Mouse (Mus musculus) MEL (cell line): ENCODE measurements at regions not wholly inside any gene's neighbourhood (a gene's known extent, or its start where the extent isn't known, plus 50 kb on each side); places are given as distances from the start of the nearest gene placed in this dataset.

Experiments
- DNase-seq: peaks from one replicate; pipeline ENCODE4 v3.0.0; 2011; ENCODE audit warnings: low read depth, low spot score
- H3K27ac ChIP-seq: 2 replicates; pipeline ENCODE4 v1.5.1; 2012; ENCODE audit warnings: low read depth, mild to moderate bottlenecking, control low read depth, low read length, moderate library complexity; ENCODE audit not compliant: control insufficient read depth
- H3K27me3 ChIP-seq, 2 experiments: fragments of 150-350 bp in 1 of 2; sonication (generic) in 1 of 2; 2 replicates each; pipeline ENCODE4 v1.6.1; 2012; ENCODE audit warnings: low read length in 2 of 2, mild to moderate bottlenecking in 2 of 2, improper control_type of control experiment in 1 of 2, moderate library complexity in 1 of 2; ENCODE audit not compliant: insufficient read depth in 2 of 2, control insufficient read depth in 1 of 2
- H3K36me3 ChIP-seq, 2 experiments: 2 replicates each; pipeline ENCODE4 v1.6.1; 2012 to 2014; ENCODE audit warnings: low read length in 2 of 2, improper control_type of control experiment in 1 of 2, inconsistent platforms in 1 of 2, mild to moderate bottlenecking in 1 of 2; ENCODE audit not compliant: insufficient read depth in 2 of 2, control insufficient read depth in 1 of 2
- H3K4me1 ChIP-seq, 2 experiments: fragments of 150-350 bp in 1 of 2; sonication (generic) in 1 of 2; 2 replicates each; pipeline ENCODE4 v1.6.1; 2012; ENCODE audit warnings: low read length in 2 of 2, improper control_type of control experiment in 1 of 2, mild to moderate bottlenecking in 1 of 2; ENCODE audit not compliant: insufficient read depth in 2 of 2, control insufficient read depth in 1 of 2
- H3K4me3 ChIP-seq, 2 experiments: fragments of 150-350 bp in 1 of 2; sonication (generic) in 1 of 2; 2 replicates each; pipeline ENCODE4 v1.5.1; 2012; ENCODE audit warnings: low read depth in 2 of 2, low read length in 2 of 2, mild to moderate bottlenecking in 2 of 2, moderate library complexity in 2 of 2, control low read depth in 1 of 2, improper control_type of control experiment in 1 of 2; ENCODE audit not compliant: control insufficient read depth in 1 of 2, insufficient read depth in 1 of 2
- H3K79me2 ChIP-seq: 2 replicates; pipeline ENCODE4 v1.6.1; 2012; ENCODE audit warnings: mild to moderate bottlenecking, low read length, moderate library complexity; ENCODE audit not compliant: control insufficient read depth, poor library complexity, insufficient read depth
- H3K9ac ChIP-seq: 2 replicates; pipeline ENCODE4 v1.6.1; 2012; ENCODE audit warnings: low read depth, mild to moderate bottlenecking, control low read depth, low read length, moderate library complexity; ENCODE audit not compliant: control insufficient read depth, poor library complexity, severe bottlenecking
- H3K9me3 ChIP-seq: fragments of 150-350 bp; sonication (generic); replicated peaks from 2 replicates; pipeline ENCODE4 v1.6.1; 2012; ENCODE audit warnings: mild to moderate bottlenecking, low read length, improper control_type of control experiment, moderate library complexity; ENCODE audit not compliant: insufficient read depth
- CHD1 ChIP-seq: IDR thresholded peaks from 2 replicates; pipeline ENCODE4 v1.6.1; 2012; ENCODE audit warnings: low read depth, mild to moderate bottlenecking, inconsistent platforms, low read length, improper control_type of control experiment
- CHD2 ChIP-seq: IDR thresholded peaks from 2 replicates; pipeline ENCODE4 v1.6.1; 2011; ENCODE audit warnings: low read length, improper control_type of control experiment
- CTCF ChIP-seq, 3 experiments: IDR thresholded peaks in 2 of 3; conservative IDR thresholded peaks in 1 of 3; 2 replicates each; pipeline ENCODE4 v1.5.1; 2011 to 2012; ENCODE audit warnings: low read length in 3 of 3, low read depth in 2 of 3, mild to moderate bottlenecking in 2 of 3, improper control_type of control experiment in 1 of 3, inconsistent platforms in 1 of 3, mixed read lengths in 1 of 3, moderate library complexity in 1 of 3; ENCODE audit not compliant: control insufficient read depth in 1 of 3, insufficient read depth in 1 of 3, poor library complexity in 1 of 3, severe bottlenecking in 1 of 3
- ETS1 ChIP-seq: IDR thresholded peaks from 2 replicates; pipeline ENCODE4 v1.6.1; 2012; ENCODE audit warnings: low read depth, mild to moderate bottlenecking, inconsistent platforms, low read length, improper control_type of control experiment, moderate library complexity
- GATA1 ChIP-seq: IDR thresholded peaks from 2 replicates; pipeline ENCODE4 v1.6.1; 2011; ENCODE audit warnings: low read depth, low read length, improper control_type of control experiment
- HCFC1 ChIP-seq: IDR thresholded peaks from 2 replicates; pipeline ENCODE4 v1.6.1; 2012; ENCODE audit warnings: low read depth, mild to moderate bottlenecking, inconsistent platforms, low read length, improper control_type of control experiment, moderate library complexity
- JUND ChIP-seq: IDR thresholded peaks from 2 replicates; pipeline ENCODE4 v1.6.1; 2011; ENCODE audit warnings: low read depth, mild to moderate bottlenecking, improper control_type of control experiment, low read length
- MAX ChIP-seq: IDR thresholded peaks from 2 replicates; pipeline ENCODE4 v1.6.1; 2011; ENCODE audit warnings: low read length, improper control_type of control experiment
- MAZ ChIP-seq: IDR thresholded peaks from 2 replicates; pipeline ENCODE4 v1.6.1; 2012; ENCODE audit warnings: low read depth, mild to moderate bottlenecking, inconsistent platforms, low read length, improper control_type of control experiment
- MXI1 ChIP-seq: IDR thresholded peaks from 2 replicates; pipeline ENCODE4 v1.6.1; 2011; ENCODE audit warnings: mild to moderate bottlenecking, low read depth, low read length, improper control_type of control experiment
- NELFE ChIP-seq: IDR thresholded peaks from 2 replicates; pipeline ENCODE4 v1.6.1; 2011; ENCODE audit warnings: low read depth, low read length, improper control_type of control experiment
- POLR2AphosphoS2 ChIP-seq: IDR thresholded peaks from 2 replicates; pipeline ENCODE4 v1.6.1; 2011; ENCODE audit warnings: low read length, improper control_type of control experiment
- RCOR1 ChIP-seq: IDR thresholded peaks from 2 replicates; pipeline ENCODE4 v1.6.1; 2012; ENCODE audit warnings: low read depth, mild to moderate bottlenecking, inconsistent platforms, low read length, improper control_type of control experiment
- TCF12 ChIP-seq: IDR thresholded peaks from 2 replicates; pipeline ENCODE4 v1.6.1; 2014; ENCODE audit warnings: low read depth, mild to moderate bottlenecking, inconsistent platforms, low read length, improper control_type of control experiment, moderate library complexity
- UBTF ChIP-seq: IDR thresholded peaks from 2 replicates; pipeline ENCODE4 v1.6.1; 2012; ENCODE audit warnings: low read depth, mild to moderate bottlenecking, inconsistent platforms, low read length, improper control_type of control experiment, moderate library complexity, borderline replicate concordance; ENCODE audit not compliant: insufficient read depth
- USF1 ChIP-seq: IDR thresholded peaks from 2 replicates; pipeline ENCODE4 v1.6.1; 2014; ENCODE audit warnings: low read depth, mild to moderate bottlenecking, inconsistent platforms, low read length, improper control_type of control experiment, moderate library complexity

- no peaks in the 10 kb centered on the region for H3K9me3 ChIP-seq
- no peaks in the 10 kb centered on the region for H3K36me3 ChIP-seq
- TF ChIP-seq USF1 = no peak
- no peak for DNase-seq
- no peak overlapping the region for H3K27ac ChIP-seq
- H3K79me2 ChIP-seq = no peaks in the 10 kb centered on the region
- H3K4me3 ChIP-seq = no peak overlapping the region
- peaks cover 2 to 12% of the 10 kb centered on the region in 2 experiments; a peak in 3 of 4 replicates for H3K27me3 ChIP-seq
- H3K4me1 ChIP-seq = no peaks in the 10 kb centered on the region
- no peak overlapping the region for H3K9ac ChIP-seq
These were observed 99.6 kb upstream of the Fam241a start for GRCm38 (mm10) chr3:127995678-127996077.

- no peak for DNase-seq
- H3K9me3 ChIP-seq = no peaks in the 10 kb centered on the region
- H3K36me3 ChIP-seq = no peaks in the 10 kb centered on the region
- H3K4me1 ChIP-seq = no peaks in the 10 kb centered on the region
- TF ChIP-seq CTCF (IDR thresholded peaks at IDR 0.05 in 2 of 3, conservative IDR thresholded peaks at IDR 0.05 in 1 of 3; ENCODE audit: control insufficient read depth in 1 of 3, insufficient read depth in 1 of 3, low read depth in 2 of 3, low read length in 3 of 3, poor library complexity in 1 of 3, severe bottlenecking in 1 of 3) (no peak), RCOR1 (no peak), ETS1 (no peak), TCF12 (no peak), HCFC1 (no peak)
- no peak overlapping the region for H3K27ac ChIP-seq
- H3K79me2 ChIP-seq = no peaks in the 10 kb centered on the region
- H3K27me3 ChIP-seq = peaks cover 0 to 8% of the 10 kb centered on the region in 2 experiments; a peak in 2 of 4 replicates
- no peak overlapping the region for H3K4me3 ChIP-seq
- no peak overlapping the region for H3K9ac ChIP-seq
These were observed 91.5 kb upstream of the Fam241a start for GRCm38 (mm10) chr3:127987583-127987982.

- H3K79me2 ChIP-seq = no peaks in the 10 kb centered on the region
- no peak for DNase-seq
- no peaks in the 10 kb centered on the region for H3K9me3 ChIP-seq
- no peak overlapping the region for H3K4me3 ChIP-seq
- no peak for TF ChIP-seq POLR2AphosphoS2
- no peak for TF ChIP-seq USF1
- no peak for TF ChIP-seq CHD1
- no peak for TF ChIP-seq GATA1
- no peak for TF ChIP-seq CTCF (IDR thresholded peaks at IDR 0.05 in 2 of 3, conservative IDR thresholded peaks at IDR 0.05 in 1 of 3; ENCODE audit: control insufficient read depth in 1 of 3, insufficient read depth in 1 of 3, low read depth in 2 of 3, low read length in 3 of 3, poor library complexity in 1 of 3, severe bottlenecking in 1 of 3)
- no peak for TF ChIP-seq NELFE
- no peak for TF ChIP-seq MAZ
- TF ChIP-seq MAX = no peak
- no peak for TF ChIP-seq MXI1
- TF ChIP-seq UBTF = no peak
- no peak for TF ChIP-seq CHD2
- TF ChIP-seq JUND = no peak
- H3K4me1 ChIP-seq = no peaks in the 10 kb centered on the region
- H3K36me3 ChIP-seq = no peaks in the 10 kb centered on the region
- no peak overlapping the region for H3K9ac ChIP-seq
- H3K27me3 ChIP-seq = peaks cover 2 to 9% of the 10 kb centered on the region in 2 experiments
- H3K27ac ChIP-seq = no peak overlapping the region
These were observed 89.0 kb upstream of the Fam241a start for GRCm38 (mm10) chr3:127985165-127985564.
